Mouse (Mus musculus): Measurements from ENCODE around the gene Pgpep1.

Gene Pgpep1

DNA sequence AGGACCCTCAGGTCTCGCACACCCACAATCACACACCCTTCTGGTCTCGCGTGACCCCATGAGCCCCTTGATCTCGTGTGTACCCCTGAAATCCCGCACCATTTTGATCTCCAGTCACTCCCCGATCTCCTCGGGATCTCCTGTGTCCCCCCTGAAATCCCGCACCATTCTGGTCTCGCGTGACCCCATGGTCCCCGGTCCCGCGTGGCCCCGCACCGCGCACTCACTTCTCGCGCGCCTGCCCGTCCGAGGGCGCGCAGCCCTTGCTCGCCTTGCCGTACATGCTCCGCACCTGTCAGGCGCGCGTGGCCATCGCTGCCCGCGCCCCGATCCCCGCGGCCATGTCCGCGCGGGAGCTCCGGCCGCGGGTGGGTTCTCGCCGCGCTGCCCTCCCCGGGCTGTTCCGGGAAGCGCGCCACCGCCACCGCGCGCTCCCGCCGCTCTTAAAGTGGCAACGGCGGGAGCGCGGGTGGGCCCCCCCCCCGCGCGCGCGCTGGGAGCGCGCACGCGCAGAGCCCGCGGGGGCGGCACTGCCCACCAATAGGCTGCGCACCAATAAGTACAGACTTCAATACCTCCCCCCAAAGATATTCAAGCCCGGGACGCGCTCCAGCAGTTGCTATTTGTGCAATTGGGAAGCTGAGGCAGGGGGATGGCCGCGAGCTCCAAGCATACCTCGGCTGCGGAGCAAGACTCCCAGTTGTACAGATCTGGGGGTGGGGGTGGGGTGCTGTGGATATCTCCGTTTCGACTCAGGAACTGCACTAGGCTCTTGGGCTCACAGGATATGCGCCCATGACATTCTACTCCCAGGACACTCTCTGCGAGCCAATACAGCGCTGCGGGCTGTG, 52.1 kb downstream of the Pgpep1 start:
- DNase-seq (ENCODE audit: low spot score) = no peak

GRCm38 (mm10) chr8:70607603-70607897, 52.6 kb downstream of the Pgpep1 start:
- DNase-seq (ENCODE audit: low spot score) = no peak

DNA sequence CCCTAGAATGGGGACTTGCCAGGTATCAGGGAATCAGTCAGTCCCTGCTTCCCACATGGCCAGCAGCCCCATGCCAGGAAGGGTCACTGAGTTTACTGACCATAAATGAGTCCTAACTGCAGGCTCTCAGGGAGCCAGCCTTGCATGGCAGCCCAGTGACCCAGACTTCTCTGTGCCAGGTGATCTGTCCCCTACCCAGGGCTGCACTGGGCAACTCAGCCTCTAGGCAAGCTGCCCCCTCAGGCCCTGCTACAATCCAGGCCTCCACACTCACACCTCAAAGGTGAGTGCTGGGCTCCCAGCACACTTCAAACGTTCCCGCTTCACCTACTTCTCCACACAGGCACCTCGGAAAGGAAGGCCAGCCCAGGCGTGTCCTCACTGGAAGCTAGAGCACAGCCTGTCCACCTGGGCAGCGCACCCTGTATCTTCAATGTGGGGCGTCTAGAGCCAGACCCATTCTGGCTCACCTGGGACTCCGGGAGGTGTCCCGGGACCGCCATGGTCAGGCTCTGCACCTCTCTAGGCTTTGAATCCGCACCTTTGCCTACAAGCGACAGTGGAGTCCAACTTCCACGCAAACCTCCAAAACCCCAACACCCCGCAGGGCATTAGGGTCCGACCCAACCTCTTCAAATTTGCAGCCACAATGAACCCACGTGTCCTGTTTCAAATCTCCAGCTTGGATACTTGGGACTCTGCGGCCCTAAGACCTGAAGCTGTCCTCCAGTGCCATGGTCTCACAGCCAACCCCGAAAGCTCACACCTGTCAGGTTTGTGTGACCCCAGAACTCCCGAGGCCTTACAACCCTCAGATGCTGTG, 53.2 kb downstream of the Pgpep1 start:
- DNase-seq (ENCODE audit: low spot score) = no peak

- DNase-seq (ENCODE audit: low spot score) = no peak
These were observed 54.1 kb downstream of the Pgpep1 start for GRCm38 (mm10) chr8:70605871-70606779.

DNA sequence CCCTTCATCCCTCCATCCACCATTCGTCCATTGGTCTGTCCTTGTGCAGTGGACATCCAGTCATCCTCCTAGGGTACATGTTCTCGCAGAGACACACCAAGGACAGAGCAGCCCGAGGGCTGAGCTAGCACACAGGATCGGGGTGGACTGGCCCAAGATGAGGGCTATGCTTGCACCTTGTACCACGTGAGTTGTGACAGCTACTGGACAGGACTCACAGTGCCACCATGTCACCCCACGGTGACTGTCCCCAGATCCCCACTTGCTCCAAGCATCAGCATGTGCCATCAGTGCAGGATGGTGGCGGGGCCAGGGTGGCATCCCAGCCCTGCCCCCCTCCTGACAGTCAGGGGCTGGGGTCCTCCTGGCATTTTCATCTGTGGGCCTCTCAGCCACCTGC, 55.6 kb downstream of the Pgpep1 start:
- DNase-seq (ENCODE audit: low spot score) = no peak

DNA sequence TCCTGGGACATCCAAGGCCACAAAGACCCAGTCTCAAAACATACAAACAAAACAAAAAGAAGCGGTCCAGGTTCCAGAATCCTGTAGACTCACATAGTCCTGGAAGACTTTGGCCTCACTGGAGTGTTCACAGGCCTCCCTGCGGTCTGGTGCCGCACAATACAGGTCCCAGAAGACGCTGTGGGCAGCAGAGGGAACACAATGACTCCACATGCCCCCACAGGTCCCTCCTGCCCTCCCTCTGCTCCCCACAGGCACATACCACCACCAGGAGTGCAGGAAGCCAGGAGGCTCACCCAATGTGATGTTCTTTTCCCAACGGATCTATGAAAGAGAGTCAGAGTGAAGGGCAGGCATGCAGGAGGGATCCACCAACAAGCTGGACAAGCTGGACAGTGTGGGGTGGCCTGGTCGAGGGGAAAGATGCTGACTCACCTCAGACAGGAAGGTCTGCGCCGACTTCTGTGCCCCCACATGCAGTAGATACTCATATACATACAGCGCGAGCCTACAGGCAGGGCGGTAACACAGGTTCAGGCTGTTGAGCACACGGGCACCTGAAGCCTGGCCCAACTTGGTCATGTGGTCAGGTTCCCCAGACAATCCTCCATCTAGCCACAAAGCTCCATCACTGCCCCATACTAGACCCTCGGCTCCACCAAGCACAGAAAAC, 57.9 kb downstream of the Pgpep1 start:
- no peak for DNase-seq (ENCODE audit: low spot score)

DNA sequence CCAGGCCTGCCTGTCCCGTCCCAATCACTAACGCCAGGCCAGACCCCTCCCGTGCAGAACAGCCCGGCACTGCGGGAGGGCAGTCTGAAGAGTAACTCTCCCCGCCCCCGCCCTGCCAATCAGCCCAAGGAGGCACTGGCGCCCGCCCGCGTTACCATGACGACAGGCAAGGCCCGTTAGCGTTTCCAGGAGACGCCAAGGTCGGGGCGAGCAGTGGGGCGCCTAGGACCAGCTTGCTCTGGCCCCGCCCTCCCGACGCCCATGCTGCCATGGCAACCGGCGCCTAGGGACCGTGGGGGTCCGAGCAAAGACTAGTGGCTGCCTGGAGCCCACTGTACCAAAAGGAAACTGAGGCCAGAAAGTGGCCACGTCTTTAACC, 58.9 kb downstream of the Pgpep1 start:
- DNase-seq (ENCODE audit: low spot score) = no peak

- DNase-seq (ENCODE audit: low spot score) = no peak
These were observed 59.5 kb downstream of the Pgpep1 start for GRCm38 (mm10) chr8:70600473-70601270.

GRCm38 (mm10) chr8:70599507-70600290, 60.5 kb downstream of the Pgpep1 start:
- no peak for DNase-seq (ENCODE audit: low spot score)

DNA sequence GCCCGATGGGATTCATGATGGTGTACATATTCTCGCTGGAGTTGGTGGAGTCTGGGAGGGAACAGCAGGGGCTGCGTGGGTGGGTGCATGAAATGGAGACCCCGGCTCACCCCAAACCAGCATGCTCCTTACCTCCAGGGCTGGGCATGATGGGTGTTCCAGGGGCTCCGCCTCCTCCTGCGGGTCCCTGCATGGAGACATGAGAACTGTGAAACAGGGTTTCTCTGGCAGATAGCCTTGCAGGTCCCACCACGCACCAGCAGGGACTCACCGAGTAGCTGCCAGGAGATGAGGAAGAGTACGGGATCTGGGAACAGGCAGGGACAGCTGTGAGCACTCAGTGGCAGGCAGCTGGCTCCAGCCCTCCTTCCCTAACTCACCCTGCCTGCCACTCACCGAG, 61.5 kb downstream of the Pgpep1 start:
- DNase-seq (ENCODE audit: low spot score) = no peak

DNA sequence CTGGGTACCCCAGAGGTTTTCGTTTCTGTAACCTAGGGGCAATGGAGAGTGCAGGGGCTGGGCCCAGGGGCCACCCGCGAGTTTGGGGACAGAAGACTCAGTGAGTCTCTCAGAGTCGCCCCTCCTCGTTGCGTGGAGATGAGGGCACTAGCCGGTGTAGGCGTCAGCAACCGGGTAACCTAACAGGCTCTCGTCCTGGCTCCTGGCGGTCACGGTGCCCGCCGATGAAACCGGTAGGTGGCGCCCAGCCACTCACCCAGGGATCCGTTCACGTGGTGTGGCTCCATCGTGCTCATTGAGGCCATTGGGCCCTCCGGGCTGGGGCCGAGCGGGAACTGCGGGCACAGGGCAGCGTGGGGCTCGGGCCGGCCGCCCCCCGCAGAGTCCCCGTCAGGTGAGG, 61.9 kb downstream of the Pgpep1 start:
- DNase-seq (ENCODE audit: low spot score) = peak; percentile 77

DNA sequence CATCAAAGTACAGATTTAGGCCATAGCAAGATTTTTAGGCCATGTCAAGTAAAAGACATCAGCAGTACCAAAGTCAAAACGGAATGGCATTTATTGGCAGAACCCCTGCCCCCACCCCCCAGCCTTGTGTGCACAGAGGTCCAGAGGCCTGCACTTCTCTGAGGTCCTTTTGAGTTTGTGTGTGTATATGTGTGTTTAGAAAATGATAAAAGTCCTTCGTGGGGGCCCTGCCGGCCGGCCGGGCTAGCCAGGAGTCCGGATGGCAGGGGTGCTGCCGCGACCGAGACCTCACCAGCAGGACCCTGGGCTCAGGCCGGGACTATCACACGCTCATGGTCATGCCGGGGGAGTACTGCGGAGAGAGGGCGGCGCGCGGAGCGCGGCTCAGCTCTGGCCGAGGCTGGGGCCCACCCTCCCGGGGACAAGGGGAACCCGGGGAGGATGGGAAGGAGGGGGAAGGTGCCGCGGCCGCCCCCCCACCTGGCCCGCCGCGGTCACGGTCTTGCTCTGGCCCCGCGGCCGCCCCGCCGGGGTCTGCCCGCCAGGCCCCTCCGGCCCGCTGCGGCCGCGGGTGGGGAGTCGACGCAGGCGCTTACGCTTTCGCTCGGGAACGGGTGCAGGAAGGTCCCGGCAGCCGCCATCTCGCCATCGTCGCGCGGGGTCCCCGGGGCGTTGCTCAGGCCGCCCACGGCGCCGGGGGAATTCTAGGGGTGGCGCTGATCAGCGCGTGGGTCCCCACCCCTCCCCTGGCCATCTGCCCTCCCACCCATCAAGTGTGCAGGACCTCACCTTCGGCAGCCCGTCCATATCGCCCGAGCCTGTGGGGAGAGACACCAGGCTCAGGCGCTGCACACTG, 62.5 kb downstream of the Pgpep1 start:
- no peak for DNase-seq (ENCODE audit: low spot score)

GRCm38 (mm10) chr8:70596775-70597416, 63.3 kb downstream of the Pgpep1 start:
- DNase-seq (ENCODE audit: low spot score) = no peak
